Mouse (Mus musculus): ENCODE data around the gene Klhdc7a. TPM values are rescaled to one million over a fixed set of nuclear protein-coding genes. Genes with fewer than 3 reads are reported as not detected.

Gene Klhdc7a
- polyA plus RNA-seq, 1 experiment = 1.6 TPM

DNA sequence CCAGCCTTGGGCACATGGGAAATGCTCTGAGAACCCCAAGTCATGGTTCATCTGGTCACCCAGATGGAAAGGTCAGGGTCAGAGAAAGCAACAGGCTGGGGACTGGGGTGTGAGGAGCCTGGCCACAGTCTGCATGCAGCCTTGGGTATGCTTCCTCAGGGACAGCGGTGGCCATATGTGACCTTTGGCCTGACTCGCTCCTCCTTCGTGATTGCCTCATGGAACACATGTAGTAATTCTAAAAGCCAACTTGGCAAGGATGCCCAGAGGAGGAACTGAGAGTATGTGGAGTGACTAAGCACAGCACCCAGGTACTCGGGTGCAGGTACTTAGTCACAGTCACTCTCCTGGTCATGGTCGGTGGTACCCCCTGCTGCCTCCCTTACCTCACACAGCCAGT lies 33.1 kb upstream of the Klhdc7a start:
- TF ChIP-seq EP300 (IDR thresholded peaks at IDR 0.05; ENCODE audit: insufficient read depth, low read depth, low read length) (no peak), CTCF (IDR thresholded peaks at IDR 0.05; ENCODE audit: low read depth, low read length) (no peak)
- H3K4me1 ChIP-seq (ENCODE audit: control insufficient read depth, insufficient read depth, low read length) = peaks cover 13% of the 10 kb centered on the region
- H3K9me3 ChIP-seq (replicated peaks; ENCODE audit: control insufficient read depth, insufficient read depth, low read length, poor library complexity, severe bottlenecking) = peaks cover 5% of the 10 kb centered on the region
- H3K27me3 ChIP-seq (ENCODE audit: control insufficient read depth, insufficient read depth, low read length, poor library complexity, severe bottlenecking) = no peaks in the 10 kb centered on the region
- no peak overlapping the region for H3K9ac ChIP-seq (ENCODE audit: low read depth, poor library complexity, severe bottlenecking)
- no peaks in the 10 kb centered on the region for H3K36me3 ChIP-seq (ENCODE audit: control insufficient read depth, insufficient read depth, low read length, poor library complexity, severe bottlenecking)
- H3K27ac ChIP-seq (ENCODE audit: insufficient read depth, low read length) = no peak overlapping the region
- H3K4me3 ChIP-seq (ENCODE audit: low read depth, low read length) = no peak overlapping the region

DNA sequence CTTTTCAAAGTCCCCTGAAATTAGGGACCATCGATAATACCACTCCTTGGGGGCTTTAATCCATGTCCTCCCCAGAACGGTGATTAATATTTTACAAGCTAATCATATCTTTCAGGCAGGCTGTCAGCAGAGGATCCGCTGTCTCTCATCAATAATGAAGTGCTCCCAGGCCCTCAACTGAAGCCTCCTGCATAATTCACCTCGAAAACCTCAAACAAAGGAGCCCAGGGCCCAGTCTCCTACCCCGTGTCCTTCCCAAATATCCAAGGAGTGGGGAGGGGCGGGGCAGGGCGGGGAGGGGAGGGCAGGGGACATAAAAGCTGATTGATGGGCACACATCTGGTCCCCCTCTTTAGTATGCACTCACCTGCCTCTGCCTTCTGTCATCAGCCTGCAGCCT lies 31.2 kb upstream of the Klhdc7a start:
- H3K9me3 ChIP-seq (replicated peaks; ENCODE audit: control insufficient read depth, insufficient read depth, low read length, poor library complexity, severe bottlenecking) = peaks cover 5% of the 10 kb centered on the region
- no peaks in the 10 kb centered on the region for H3K36me3 ChIP-seq (ENCODE audit: control insufficient read depth, insufficient read depth, low read length, poor library complexity, severe bottlenecking)
- no peak overlapping the region for H3K9ac ChIP-seq (ENCODE audit: low read depth, poor library complexity, severe bottlenecking)
- no peak overlapping the region for H3K4me3 ChIP-seq (ENCODE audit: low read depth, low read length)
- H3K27me3 ChIP-seq (ENCODE audit: control insufficient read depth, insufficient read depth, low read length, poor library complexity, severe bottlenecking) = no peaks in the 10 kb centered on the region
- peaks cover 13% of the 10 kb centered on the region for H3K4me1 ChIP-seq (ENCODE audit: control insufficient read depth, insufficient read depth, low read length)
- no peak overlapping the region for H3K27ac ChIP-seq (ENCODE audit: insufficient read depth, low read length)
- TF ChIP-seq POLR2A (IDR thresholded peaks at IDR 0.05; ENCODE audit: insufficient read depth, low read length) (no peak), CTCF (IDR thresholded peaks at IDR 0.05; ENCODE audit: low read depth, low read length) (no peak), EP300 (IDR thresholded peaks at IDR 0.05; ENCODE audit: insufficient read depth, low read depth, low read length) (no peak)

DNA sequence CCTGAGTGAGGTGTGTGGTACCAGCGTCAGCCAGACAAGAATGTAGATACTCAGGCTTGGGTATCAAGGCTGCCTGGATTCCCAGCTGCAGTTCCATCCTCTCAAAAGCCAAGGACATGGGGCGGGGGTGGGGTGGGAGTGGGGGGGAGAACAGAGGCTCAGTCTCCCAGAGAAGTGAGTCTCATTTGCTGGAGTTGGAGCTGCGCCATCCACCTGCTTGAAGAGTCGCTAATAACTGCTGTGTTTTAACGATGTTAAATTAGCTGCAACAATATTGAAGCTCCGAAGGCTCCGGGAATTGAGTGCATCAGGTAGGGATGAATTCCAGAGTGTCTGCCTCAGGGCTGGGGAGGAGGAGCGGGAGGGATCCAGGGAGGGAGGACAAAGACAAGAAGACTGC lies 27.8 kb upstream of the Klhdc7a start:
- TF ChIP-seq POLR2A (IDR thresholded peaks at IDR 0.05; ENCODE audit: insufficient read depth, low read length) (no peak), EP300 (IDR thresholded peaks at IDR 0.05; ENCODE audit: insufficient read depth, low read depth, low read length) (no peak), CTCF (IDR thresholded peaks at IDR 0.05; ENCODE audit: low read depth, low read length) (no peak)
- H3K9me3 ChIP-seq (replicated peaks; ENCODE audit: control insufficient read depth, insufficient read depth, low read length, poor library complexity, severe bottlenecking) = peaks cover 5% of the 10 kb centered on the region
- H3K4me1 ChIP-seq (ENCODE audit: control insufficient read depth, insufficient read depth, low read length) = no peaks in the 10 kb centered on the region
- H3K4me3 ChIP-seq (ENCODE audit: low read depth, low read length) = no peak overlapping the region
- no peak overlapping the region for H3K27ac ChIP-seq (ENCODE audit: insufficient read depth, low read length)
- no peak overlapping the region for H3K9ac ChIP-seq (ENCODE audit: low read depth, poor library complexity, severe bottlenecking)
- no peaks in the 10 kb centered on the region for H3K36me3 ChIP-seq (ENCODE audit: control insufficient read depth, insufficient read depth, low read length, poor library complexity, severe bottlenecking)
- H3K27me3 ChIP-seq (ENCODE audit: control insufficient read depth, insufficient read depth, low read length, poor library complexity, severe bottlenecking) = no peaks in the 10 kb centered on the region

DNA sequence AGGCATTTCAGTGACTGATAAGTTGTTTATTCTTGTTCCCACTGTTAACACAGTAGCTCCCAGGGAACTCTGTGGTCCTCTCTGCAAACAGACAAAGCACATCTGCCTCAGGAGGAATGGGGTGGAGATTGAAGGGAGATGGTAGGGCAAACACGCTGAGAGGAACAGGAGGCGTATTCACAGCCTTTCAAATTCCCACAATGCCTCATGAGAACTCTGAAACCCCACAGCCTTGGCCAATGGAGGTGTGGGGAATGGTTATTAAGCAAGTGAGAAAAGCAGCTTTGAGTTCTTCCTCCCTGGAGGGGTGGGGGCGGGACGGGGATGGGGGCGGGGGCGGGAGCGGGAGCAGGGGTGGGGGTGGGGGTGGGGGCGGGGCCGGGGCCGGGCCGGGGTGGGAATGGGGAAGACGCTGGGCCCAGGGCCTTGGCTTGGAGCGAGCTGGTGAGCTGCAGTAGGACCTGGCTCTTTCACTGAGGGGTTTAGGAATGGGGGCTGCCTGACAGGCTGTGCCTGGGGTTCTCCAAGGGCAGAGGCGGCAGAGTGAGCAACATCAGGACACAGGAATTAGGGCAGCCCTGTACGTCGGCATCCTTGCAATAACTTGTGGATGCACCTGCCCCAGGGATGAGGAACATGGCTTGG lies 25.4 kb upstream of the Klhdc7a start:
- Histone ChIP-seq H3K27ac (ENCODE audit: insufficient read depth, low read length) (no peak overlapping the region), H3K9ac (ENCODE audit: low read depth, poor library complexity, severe bottlenecking) (no peak overlapping the region), H3K36me3 (ENCODE audit: control insufficient read depth, insufficient read depth, low read length, poor library complexity, severe bottlenecking) (no peaks in the 10 kb centered on the region), H3K9me3 (replicated peaks; ENCODE audit: control insufficient read depth, insufficient read depth, low read length, poor library complexity, severe bottlenecking) (peaks cover 5% of the 10 kb centered on the region), H3K4me3 (ENCODE audit: low read depth, low read length) (peak overlapping the region; percentile 19), H3K27me3 (ENCODE audit: control insufficient read depth, insufficient read depth, low read length, poor library complexity, severe bottlenecking) (no peaks in the 10 kb centered on the region), H3K4me1 (ENCODE audit: control insufficient read depth, insufficient read depth, low read length) (no peaks in the 10 kb centered on the region)
- TF ChIP-seq CTCF (IDR thresholded peaks at IDR 0.05; ENCODE audit: low read depth, low read length) (no peak), POLR2A (IDR thresholded peaks at IDR 0.05; ENCODE audit: insufficient read depth, low read length) (no peak), EP300 (IDR thresholded peaks at IDR 0.05; ENCODE audit: insufficient read depth, low read depth, low read length) (no peak)

DNA sequence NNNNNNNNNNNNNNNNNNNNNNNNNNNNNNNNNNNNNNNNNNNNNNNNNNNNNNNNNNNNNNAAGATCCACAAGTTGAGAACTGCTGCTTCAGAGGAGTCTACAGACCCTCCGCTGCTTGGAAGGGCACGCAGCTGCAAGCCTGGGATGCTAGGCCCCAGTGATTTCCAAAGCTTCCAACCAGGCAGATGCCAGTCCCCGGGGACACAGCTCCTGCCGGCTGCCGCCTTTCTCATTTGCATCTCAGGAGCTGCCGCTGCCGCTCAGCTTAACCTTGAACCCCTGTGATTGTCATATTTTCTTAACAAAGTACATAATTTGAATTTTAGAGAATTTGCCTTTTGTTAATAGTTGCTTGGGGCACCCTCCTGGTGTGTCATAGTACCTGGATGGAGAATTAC lies 19.1 kb upstream of the Klhdc7a start:
- H3K9ac ChIP-seq (ENCODE audit: low read depth, poor library complexity, severe bottlenecking) = no peak overlapping the region
- H3K9me3 ChIP-seq (replicated peaks; ENCODE audit: control insufficient read depth, insufficient read depth, low read length, poor library complexity, severe bottlenecking) = no peaks in the 10 kb centered on the region
- TF ChIP-seq POLR2A (IDR thresholded peaks at IDR 0.05; ENCODE audit: insufficient read depth, low read length) (no peak), EP300 (IDR thresholded peaks at IDR 0.05; ENCODE audit: insufficient read depth, low read depth, low read length) (no peak), CTCF (IDR thresholded peaks at IDR 0.05; ENCODE audit: low read depth, low read length) (no peak)
- no peak overlapping the region for H3K27ac ChIP-seq (ENCODE audit: insufficient read depth, low read length)
- H3K4me3 ChIP-seq (ENCODE audit: low read depth, low read length) = no peak overlapping the region
- no peaks in the 10 kb centered on the region for H3K4me1 ChIP-seq (ENCODE audit: control insufficient read depth, insufficient read depth, low read length)
- H3K27me3 ChIP-seq (ENCODE audit: control insufficient read depth, insufficient read depth, low read length, poor library complexity, severe bottlenecking) = no peaks in the 10 kb centered on the region
- no peaks in the 10 kb centered on the region for H3K36me3 ChIP-seq (ENCODE audit: control insufficient read depth, insufficient read depth, low read length, poor library complexity, severe bottlenecking)

DNA sequence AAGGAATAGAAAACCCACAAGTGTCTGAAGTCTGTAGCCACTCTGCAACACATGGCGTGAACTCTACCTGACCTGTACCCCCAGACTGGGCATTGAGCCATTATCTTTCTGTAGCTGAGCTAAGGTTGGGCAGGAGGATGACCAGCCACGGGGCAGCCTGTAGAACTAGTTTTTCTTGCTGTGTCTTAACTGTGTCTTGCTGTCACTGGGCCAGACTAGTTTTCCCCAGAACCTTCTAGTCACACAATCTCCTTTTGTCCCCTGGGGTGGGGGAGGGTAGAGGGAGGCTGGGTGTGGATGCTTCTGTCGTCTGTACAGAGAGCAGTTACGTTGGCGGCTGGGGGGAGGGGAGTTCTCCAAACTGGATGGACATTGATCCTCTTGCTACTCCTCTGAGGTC lies 10.9 kb upstream of the Klhdc7a start:
- no peak overlapping the region for H3K27ac ChIP-seq (ENCODE audit: insufficient read depth, low read length)
- H3K27me3 ChIP-seq (ENCODE audit: control insufficient read depth, insufficient read depth, low read length, poor library complexity, severe bottlenecking) = no peaks in the 10 kb centered on the region
- TF ChIP-seq POLR2A (IDR thresholded peaks at IDR 0.05; ENCODE audit: insufficient read depth, low read length) (no peak), EP300 (IDR thresholded peaks at IDR 0.05; ENCODE audit: insufficient read depth, low read depth, low read length) (peak; percentile 94)

More for the DNA sequence above, 10.9 kb upstream of the Klhdc7a start:
- Histone ChIP-seq H3K36me3 (ENCODE audit: control insufficient read depth, insufficient read depth, low read length, poor library complexity, severe bottlenecking) (no peaks in the 10 kb centered on the region), H3K4me1 (ENCODE audit: control insufficient read depth, insufficient read depth, low read length) (peaks cover 4% of the 10 kb centered on the region), H3K9me3 (replicated peaks; ENCODE audit: control insufficient read depth, insufficient read depth, low read length, poor library complexity, severe bottlenecking) (no peaks in the 10 kb centered on the region), H3K9ac (ENCODE audit: low read depth, poor library complexity, severe bottlenecking) (no peak overlapping the region), H3K4me3 (ENCODE audit: low read depth, low read length) (no peak overlapping the region)
